Mouse (Mus musculus) testis, adult 2 months (tissue): Measurements from ENCODE around the gene Cd300lf.

Experiments
- CTCF ChIP-seq: fragments of 200-500 bp; IDR thresholded peaks from 2 replicates; pipeline ENCODE4 v1.5.1; 2012; ENCODE audit warnings: low read depth, mild to moderate bottlenecking, inconsistent platforms, low read length, moderate library complexity; ENCODE audit not compliant: control insufficient read depth, insufficient read depth, insufficient replicate concordance
- POLR2A ChIP-seq: fragments of 200-500 bp; IDR thresholded peaks from 2 replicates; pipeline ENCODE4 v1.6.1; 2012; ENCODE audit warnings: low read depth, mild to moderate bottlenecking, inconsistent platforms, low read length, moderate library complexity; ENCODE audit not compliant: control insufficient read depth

DNA sequence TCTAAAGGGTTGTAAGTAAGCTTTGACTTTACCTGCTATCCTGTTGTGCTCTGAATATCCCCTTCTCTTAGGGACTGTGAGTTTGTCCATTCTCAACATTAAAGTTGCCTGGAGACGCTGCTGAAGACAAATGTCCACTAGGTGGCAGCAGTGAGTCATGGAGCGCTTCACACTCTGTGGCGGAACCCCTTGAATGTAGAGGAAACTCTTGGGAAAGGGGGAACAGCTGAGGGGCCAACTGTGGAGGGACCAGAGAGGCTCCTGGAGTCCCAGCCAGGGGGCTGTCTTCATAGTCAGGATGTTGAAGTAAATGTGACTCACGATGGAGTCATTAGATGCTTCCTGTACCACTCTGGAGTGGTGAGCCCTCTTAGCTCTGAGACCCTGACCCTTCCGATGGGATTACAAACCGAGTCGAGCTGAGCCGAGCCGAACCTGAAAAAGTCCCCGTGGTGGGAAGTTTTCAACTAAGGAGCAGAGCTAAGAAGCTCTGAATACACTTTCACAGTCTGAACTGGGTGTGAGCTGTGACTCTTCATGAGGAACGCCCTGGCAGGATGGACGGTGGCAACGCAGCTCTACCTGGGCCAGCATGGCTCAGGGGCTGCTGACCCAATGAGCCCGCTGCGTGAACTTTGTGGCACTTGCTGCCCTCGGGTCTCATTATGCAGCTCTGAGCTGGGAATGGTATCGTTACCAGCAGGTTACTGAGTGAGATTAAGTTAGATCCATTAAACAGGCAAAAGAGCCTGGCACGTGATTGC is 50.2 kb downstream of the Cd300lf start:
- peak; percentile 91 for TF ChIP-seq CTCF
- TF ChIP-seq POLR2A: no peak
